Mouse (Mus musculus) liver, embryonic 14.5 days (tissue): Measurements from ENCODE around the gene Cdv3.

Source experiments
- CTCF ChIP-seq: IDR thresholded peaks from 2 replicates; pipeline ENCODE4 v1.5.1; 2016; ENCODE audit warnings: antibody characterized with exemption, low read depth, control low read depth
- EP300 ChIP-seq: IDR thresholded peaks from 2 replicates; pipeline ENCODE4 v1.6.1; 2016; ENCODE audit warnings: antibody characterized with exemption, low read depth

DNA sequence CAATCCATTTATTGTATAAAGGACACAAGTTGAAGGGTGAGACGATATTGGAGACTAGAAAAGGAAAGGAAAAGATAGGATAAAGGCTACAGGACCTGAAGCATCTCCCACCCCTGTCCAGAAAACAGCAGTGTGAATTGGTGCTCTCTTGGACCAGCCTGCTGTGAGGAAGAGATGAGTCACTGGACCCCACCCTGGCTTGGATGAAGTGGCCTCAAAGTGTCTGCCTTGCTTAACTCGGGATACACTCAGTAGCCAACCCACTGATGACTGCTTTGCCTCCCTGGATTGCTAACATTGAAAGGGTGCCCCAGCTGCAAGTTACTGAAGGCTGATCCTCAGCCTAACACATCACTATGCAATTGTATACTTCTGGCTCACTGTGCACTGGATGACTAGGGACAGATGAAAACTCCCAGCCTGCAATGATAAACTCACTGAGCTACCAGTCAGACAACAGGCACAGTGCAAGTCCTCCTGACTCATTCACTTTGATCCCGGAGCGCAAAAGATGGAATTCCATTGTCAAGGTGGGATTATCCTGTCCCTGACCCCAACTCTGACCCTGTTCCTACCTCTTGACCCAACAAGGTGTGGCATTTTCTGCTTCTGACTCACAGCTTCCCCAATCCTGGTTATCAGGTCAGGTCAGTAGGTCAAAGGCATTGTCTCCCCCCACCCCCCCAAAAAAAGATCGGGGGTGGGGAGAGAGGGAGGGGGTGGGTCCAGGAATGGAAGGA lies 6.8 kb upstream of the Cdv3 start:
- TF ChIP-seq CTCF, result no peak
- TF ChIP-seq EP300, result no peak
